8 mouse cellular contexts compared by ENCODE assay signal in genomic region chr3:40799530-40800372, GRCm38 (mm10). TPM values are rescaled to one million over a fixed set of nuclear protein-coding genes. Genes with fewer than 3 reads are reported as not detected.
DNase-seq lines count a peak whose midpoint lies in the region; ATAC-seq lines count a peak whose summit lies in the region.

Gene Plk4 (plus strand): TSS chr3:40800019.

- H3K4me1 ChIP-seq in intestine, embryonic 14.5 days (replicated peaks; ENCODE audit: control insufficient read depth, insufficient read depth, low read length) = peaks cover 7% of the 10 kb centered on the region

- peak within 1 kb of the TSS; percentile 55 for H3K4me3 ChIP-seq in intestine, embryonic 14.5 days (ENCODE audit: low read depth, low read length)

- H3K9ac ChIP-seq in intestine, embryonic 14.5 days (ENCODE audit: low read length) = peak within 1 kb of the TSS; percentile 66

- H3K9me3 ChIP-seq in intestine, embryonic 14.5 days (ENCODE audit: control insufficient read depth, low read length) = no peaks in the 10 kb centered on the region

- peaks cover 18% of the 10 kb centered on the region; the same call in 1 of the 2 replicates for H3K36me3 ChIP-seq in intestine, embryonic 14.5 days (ENCODE audit: control insufficient read depth, insufficient read depth, low read length)

- WGBS in intestine, embryonic 14.5 days = 3% methylated on average over 66 of the region's 66 CpGs

- intact Hi-C loops in left cerebral cortex, postnatal 14 days (cut with DNase I) = no loop called here

- peak within 1 kb of the TSS; percentile 58 for H3K4me2 ChIP-seq in intestine, embryonic 14.5 days (ENCODE audit: low read length)

- peak within 1 kb of the TSS; percentile 57; the same call in 1 of the 2 replicates for H3K27ac ChIP-seq in intestine, embryonic 14.5 days (ENCODE audit: low read depth)

- ATAC-seq in intestine, embryonic 14.5 days (replicated peaks; ENCODE audit: low FRiP score, low TSS enrichment, low read depth) = peak; percentile 96

- no peaks in the 10 kb centered on the region for H3K27me3 ChIP-seq in intestine, embryonic 14.5 days (replicated peaks; ENCODE audit: control insufficient read depth, insufficient read depth, low read length)

- DNase-seq in adrenal gland, adult 18-20 months (ENCODE audit: low spot score in 2 of 2) = peak; percentile 95
- DNase-seq in embryo, embryonic 11 days = peak; percentile 99
- DNase-seq in gastrocnemius, postnatal 25 days = peak; percentile 93
- DNase-seq in intestine, embryonic 14.5 days (ENCODE audit: low spot score) = peak; percentile 96
- peak; percentile 96 to 97 for DNase-seq in left cerebral cortex, postnatal 14 days (ENCODE audit: low spot score in 2 of 2)
- DNase-seq in mesoderm, embryonic 11.5 days (ENCODE audit: low read depth, low spot score) = peak; percentile 98
- peak; percentile 91 to 94 for DNase-seq in right cerebral cortex, postnatal 36 days (ENCODE audit: low spot score in 2 of 2)
- DNase-seq in yolk sac, embryonic 10.5 days (ENCODE audit: low spot score) = peak; percentile 94

RNA-seq across cellular contexts. Expression of gene Plk4, which starts in this region (rescaled TPM):
- 1 to 10 TPM; 4.8 to 6.0 TPM for total RNA-seq in adrenal gland, adult 18-20 months (2021)
- total RNA-seq in gastrocnemius, postnatal 25 days (2021) = 1 to 10 TPM; 1.4 to 2.3 TPM
- 51.4 and 57.5 TPM in 2 replicates for polyA plus RNA-seq in intestine, embryonic 14.5 days (2014; fragmentation: Nextera tagmentation; extraction: Ambion mirVana)
- 1 to 10 TPM; 3.1 to 4.5 TPM for total RNA-seq in left cerebral cortex, postnatal 14 days (2021)

Comparison
In these comparisons a context has a peak if more than half of its experiments do, and no peak if none do; other contexts are left out.
1. Peak in every context shown above with its lines: DNase-seq, ATAC-seq, H3K4me3 ChIP-seq and H3K27ac ChIP-seq.